Mouse (Mus musculus) B cell, adult (primary cell): ENCODE results near the gene Ykt6. TPM values are rescaled to one million over a fixed set of nuclear protein-coding genes. Genes with fewer than 3 reads are reported as not detected.

Experiments
- total RNA-seq: library from RNA; stranded (reverse); gene quantifications from 4 replicates; pipeline ENCODE4 v1.2.4, GENCODE M21; 2023; ENCODE audit not compliant: inconsistent age

The Ykt6 gene
- 62.4 to 71.8 TPM (median 67.9 TPM) in 4 replicates for total RNA-seq

DNA sequence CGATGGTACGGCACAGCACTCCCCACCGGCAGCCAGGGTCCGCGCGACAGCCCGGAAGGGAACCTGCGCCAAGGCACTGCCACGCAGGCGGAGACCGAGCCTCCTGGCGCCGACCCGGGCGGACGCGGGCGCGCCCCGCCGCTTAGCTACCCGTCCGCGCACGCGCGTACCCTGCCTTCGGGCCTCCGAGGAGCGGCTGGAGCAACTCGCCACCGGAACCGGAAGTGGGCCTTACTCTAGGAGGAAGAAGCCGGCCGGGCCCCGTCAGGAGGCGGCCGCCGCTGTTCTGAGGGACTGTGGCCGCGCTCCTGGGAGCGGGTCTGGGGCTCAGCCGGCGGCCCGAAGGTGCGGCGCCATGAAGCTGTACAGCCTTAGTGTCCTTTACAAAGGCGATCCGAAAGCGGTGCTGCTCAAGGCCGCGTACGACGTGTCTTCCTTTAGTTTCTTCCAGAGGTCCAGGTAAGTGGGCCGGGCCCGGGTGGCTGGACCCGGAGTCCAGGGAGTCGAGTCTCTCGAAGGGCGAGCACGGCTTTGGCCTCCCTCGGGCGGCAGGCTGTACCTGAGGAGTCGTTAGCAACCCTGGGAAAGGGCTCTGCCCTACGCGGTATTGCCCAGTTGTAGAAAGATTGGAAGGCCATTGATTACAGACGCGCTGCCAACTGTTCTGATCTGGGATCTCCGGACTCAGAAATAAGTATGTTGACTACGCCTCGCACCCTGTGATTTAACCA lies at the start of gene Ykt6:
TSS of gene Ykt6 (plus strand) at position 148 of the 731 bp plus-strand sequence.

GRCm38 (mm10) chr11:5949586-5950352 lies 5.7 kb upstream of the Ykt6 start, which contains the start of gene Gck:
Gck (minus strand) TSS chr11:5950081.

Other genes starting within 250 kb of the Ykt6 start
- gene Mrps24, start 240.0 kb upstream of the Ykt6 start, total RNA-seq: 51.6 to 60.5 TPM (median 54.9 TPM) in 4 replicates
- 20.7 to 34.7 TPM (median 24.7 TPM) in 4 replicates for gene Urgcp, start 193.3 kb upstream of the Ykt6 start, total RNA-seq
- 174 to 196 TPM (median 183 TPM) in 4 replicates for gene Dbnl, start 167.2 kb upstream of the Ykt6 start, total RNA-seq
- not detected in 4 replicates for gene Pgam2, start 152.0 kb upstream of the Ykt6 start, total RNA-seq
- 102 to 110 TPM (median 106 TPM) in 4 replicates for gene Polm, start 117.7 kb upstream of the Ykt6 start, total RNA-seq
- gene Aebp1, start 93.7 kb upstream of the Ykt6 start, total RNA-seq: 0.12 to 0.42 TPM (median 0.23 TPM) in 4 replicates
- 41.6 to 48.6 TPM (median 44.8 TPM) in 4 replicates for gene Pold2, start 77.4 kb upstream of the Ykt6 start, total RNA-seq
- gene Myl7, start 56.9 kb upstream of the Ykt6 start, total RNA-seq: not detected in 4 replicates
- gene Gck, start 5.6 kb upstream of the Ykt6 start, total RNA-seq: not detected in 4 replicates
- gene Camk2b, start 110.7 kb downstream of the Ykt6 start, total RNA-seq: 0.39 to 0.75 TPM (median 0.65 TPM) in 4 replicates
- 0.32 to 0.93 TPM (median 0.75 TPM) in 4 replicates for gene A730071L15Rik, start 244.3 kb downstream of the Ykt6 start, total RNA-seq
- 57.9 to 59.4 TPM (median 58.6 TPM) in 4 replicates for gene Nudcd3, start 244.7 kb downstream of the Ykt6 start, total RNA-seq